Mouse (Mus musculus): ENCODE results near the gene Gpr150. TPM values are rescaled to one million over a fixed set of nuclear protein-coding genes. Genes with fewer than 3 reads are reported as not detected.

The Gpr150 gene
- polyA plus RNA-seq (2014; fragmentation: Illumina TruSeq; extraction: RNeasy Lipid Tissue Mini Kit (QIAGEN cat#74804); ENCODE audit: low read depth, low replicate concordance) = not detected

GRCm38 (mm10) chr13:76056896-76057266 lies at the start of gene Gpr150:
Gene Gpr150, minus strand, starts transcription at chr13:76056996.

DNA sequence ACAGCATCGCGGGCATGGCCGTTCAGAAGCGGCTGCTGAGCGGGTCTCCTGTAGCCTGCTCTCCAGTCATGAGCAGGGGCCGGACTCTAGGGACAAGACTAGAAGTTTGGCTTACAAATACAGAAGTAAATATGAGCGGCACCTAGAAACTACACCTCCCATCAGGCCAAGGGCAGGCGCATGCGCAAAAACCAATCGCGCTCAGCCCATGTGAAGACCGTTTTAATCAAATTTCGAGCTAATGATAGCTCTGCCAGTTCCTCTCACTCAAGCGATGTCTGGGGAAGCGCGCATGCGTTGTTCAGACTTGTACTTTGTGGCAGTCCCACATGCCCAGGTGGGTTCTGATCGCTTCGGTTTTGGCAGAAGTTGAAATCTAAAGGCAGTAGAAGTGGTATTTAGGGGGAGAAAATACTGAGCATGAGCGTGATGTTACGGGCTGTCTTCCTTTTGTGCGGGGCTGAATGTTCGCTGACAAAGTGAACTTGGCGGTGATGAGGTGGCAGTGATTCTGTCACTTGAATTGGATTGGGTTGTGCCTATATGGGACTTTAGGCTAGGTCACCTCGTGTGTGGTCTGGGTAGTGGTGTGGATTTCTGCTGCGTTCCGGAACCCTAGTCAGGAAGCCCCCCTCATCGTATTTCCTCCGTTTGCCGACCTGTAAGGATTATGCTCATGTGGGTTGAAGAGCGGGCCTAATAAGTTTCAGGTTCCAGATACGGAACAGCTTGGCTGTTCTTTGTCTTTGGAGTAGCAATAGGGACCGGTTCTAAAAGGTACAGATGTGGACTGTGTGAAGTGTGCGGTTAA lies 41.9 kb upstream of the Gpr150 start, which contains the start of the genes Arsk and Ttc37:
Gene Arsk, minus strand, starts transcription at position 168 of the 811 bp plus-strand sequence.
Gene Ttc37, plus strand, starts transcription at position 242 of the 811 bp plus-strand sequence.

GRCm38 (mm10) chr13:76017974-76018843 lies 38.6 kb downstream of the Gpr150 start, which contains the start of gene Rfesd:
Gene Rfesd, minus strand, starts transcription at chr13:76018719.

Other genes with a start within 250 kb of the Gpr150 start
- 54.3 TPM for gene Glrx, start 217.1 kb downstream of the Gpr150 start, polyA plus RNA-seq (2014; fragmentation: Illumina TruSeq; extraction: RNeasy Lipid Tissue Mini Kit (QIAGEN cat#74804); ENCODE audit: low read depth, low replicate concordance)
- 8.0 TPM for gene Rhobtb3, start 113.1 kb downstream of the Gpr150 start, polyA plus RNA-seq (2014; fragmentation: Illumina TruSeq; extraction: RNeasy Lipid Tissue Mini Kit (QIAGEN cat#74804); ENCODE audit: low read depth, low replicate concordance)
- gene Spata9, start 89.8 kb downstream of the Gpr150 start, polyA plus RNA-seq (2014; fragmentation: Illumina TruSeq; extraction: RNeasy Lipid Tissue Mini Kit (QIAGEN cat#74804); ENCODE audit: low read depth, low replicate concordance) = not detected
- 89.5 TPM for gene Rfesd, start 38.3 kb downstream of the Gpr150 start, polyA plus RNA-seq (2014; fragmentation: Illumina TruSeq; extraction: RNeasy Lipid Tissue Mini Kit (QIAGEN cat#74804); ENCODE audit: low read depth, low replicate concordance)
- 51.6 TPM for gene Arsk, start 41.7 kb upstream of the Gpr150 start, polyA plus RNA-seq (2014; fragmentation: Illumina TruSeq; extraction: RNeasy Lipid Tissue Mini Kit (QIAGEN cat#74804); ENCODE audit: low read depth, low replicate concordance)
- gene Ttc37, start 41.7 kb upstream of the Gpr150 start, polyA plus RNA-seq (2014; fragmentation: Illumina TruSeq; extraction: RNeasy Lipid Tissue Mini Kit (QIAGEN cat#74804); ENCODE audit: low read depth, low replicate concordance) = 26.8 TPM
- gene Fam81b, start 248.1 kb upstream of the Gpr150 start, polyA plus RNA-seq (2014; fragmentation: Illumina TruSeq; extraction: RNeasy Lipid Tissue Mini Kit (QIAGEN cat#74804); ENCODE audit: low read depth, low replicate concordance) = not detected

Measured in kidney, adult 10 weeks (tissue).